Mouse (Mus musculus) heart, adult 2 months (tissue): ENCODE data around the gene Styk1.

Experiments used
- CTCF ChIP-seq: fragments of 200-600 bp; IDR thresholded peaks from 2 replicates; pipeline ENCODE4 v1.8.1; 2022; ENCODE audit warnings: antibody characterized with exemption, mild to moderate bottlenecking, moderate library complexity
- EP300 ChIP-seq: fragments of 200-500 bp; IDR thresholded peaks from 2 replicates; pipeline ENCODE4 v1.6.1; 2011; ENCODE audit warnings: low read depth, low read length, control low read depth; ENCODE audit not compliant: insufficient read depth
- POLR2A ChIP-seq: fragments of 200-500 bp; IDR thresholded peaks from 2 replicates; pipeline ENCODE4 v1.6.1; 2011; ENCODE audit warnings: mild to moderate bottlenecking, low read depth, low read length, control low read depth; ENCODE audit not compliant: insufficient read depth

DNA sequence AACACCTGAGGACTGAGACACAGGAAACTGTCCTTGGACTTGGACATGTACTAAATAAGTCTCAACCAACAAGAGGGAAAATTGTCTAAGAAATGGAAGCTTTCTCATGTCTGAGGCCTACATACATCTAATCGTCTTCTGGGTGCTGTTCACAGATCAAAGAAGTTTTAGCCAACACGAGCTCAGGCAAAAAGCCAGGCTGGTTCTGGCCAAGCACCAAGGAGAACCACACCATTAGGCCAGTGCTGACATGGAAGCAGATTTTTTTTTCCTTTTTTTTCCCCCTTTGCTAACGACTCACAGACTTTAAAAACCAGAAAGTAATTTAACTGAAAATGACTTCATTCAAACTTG lies 29.6 kb upstream of the Styk1 start:
- TF ChIP-seq POLR2A (no peak), CTCF (no peak), EP300 (no peak)
